Mouse (Mus musculus): ENCODE results near the gene Kctd20.

- TF ChIP-seq EP300 (IDR thresholded peaks at IDR 0.05; ENCODE audit: low read depth), result no peak
- TF ChIP-seq CTCF (IDR thresholded peaks at IDR 0.05; ENCODE audit: low read depth), result no peak
Measured at GRCm38 (mm10) chr17:29014235-29014634, 62.5 kb downstream of the Kctd20 start.

All from heart, postnatal 0 days (tissue).